Mouse (Mus musculus) heart, postnatal 0 days (tissue): ENCODE measurements around the gene Dcps.

Experiments used
- CTCF ChIP-seq: IDR thresholded peaks from 2 replicates; pipeline ENCODE4 v1.5.1; 2016; ENCODE audit warnings: antibody characterized with exemption, control low read depth, low read depth
- EP300 ChIP-seq: IDR thresholded peaks from 2 replicates; pipeline ENCODE4 v1.6.1; 2016; ENCODE audit warnings: antibody characterized with exemption, low read depth

DNA sequence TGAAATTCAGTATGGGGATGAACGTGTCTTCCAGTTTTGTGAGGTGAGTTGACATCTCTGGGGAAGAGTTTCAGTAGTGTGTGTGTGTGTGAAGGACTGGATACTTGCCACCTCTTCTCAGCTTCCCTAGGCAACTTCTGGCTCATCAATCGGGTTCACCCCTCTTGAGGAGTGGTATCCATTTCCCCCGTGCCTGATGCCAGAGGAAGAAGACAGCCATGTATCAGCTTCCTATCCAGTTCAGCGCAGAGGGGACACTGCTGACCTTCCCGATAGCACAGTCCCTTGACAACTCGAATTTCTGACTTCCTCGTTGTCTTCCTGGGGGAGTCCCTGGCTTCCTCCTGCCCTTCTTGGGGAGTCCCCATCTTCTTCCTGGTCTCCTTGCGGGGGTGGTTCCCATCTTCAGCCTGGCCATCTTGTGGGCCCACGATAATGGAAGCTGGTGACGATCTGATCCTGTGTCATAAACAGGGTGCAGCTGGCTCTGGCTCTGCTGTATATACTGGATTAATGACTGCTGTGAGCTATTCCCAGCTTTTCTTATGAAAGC lies 11.6 kb upstream of the Dcps start:
- TF ChIP-seq CTCF (no peak), EP300 (no peak)
